Mouse (Mus musculus): Measurements from ENCODE around the gene Gpbar1.
"Not testable (repeated sequence)": the region's sequence is repeated elsewhere in the genome, so short reads cannot be mapped to it uniquely, and the experiment has no call there.

The Gpbar1 gene

GRCm38 (mm10) chr1:74326916-74327315 lies 48.6 kb downstream of the Gpbar1 start:
- not testable (repeated sequence) for DNase-seq (ENCODE audit: low read depth, low spot score)
